Mouse (Mus musculus): Measurements from ENCODE around the gene Suco. TPM values are rescaled to one million over a fixed set of nuclear protein-coding genes. Genes with fewer than 3 reads are reported as not detected.

Gene Suco
- polyA plus RNA-seq, 2 experiments: 6.9 to 11.1 TPM

- H3K9ac ChIP-seq (replicated peaks): no peak overlapping the region
- 67% methylated on average over 3 of the region's 3 CpGs for WGBS (ENCODE audit: insufficient replicate concordance)
- H3K27ac ChIP-seq: no peak overlapping the region
- H3K4me2 ChIP-seq (ENCODE audit: low read depth): no peak overlapping the region
- H3K36me3 ChIP-seq (replicated peaks; ENCODE audit: control insufficient read depth, insufficient read depth, low read depth): no peaks in the 10 kb centered on the region
- H3K9me3 ChIP-seq (ENCODE audit: control insufficient read depth, low read length): no peaks in the 10 kb centered on the region
- no peaks in the 10 kb centered on the region; a peak in 1 of 4 replicates for H3K4me1 ChIP-seq (replicated peaks; ENCODE audit: control insufficient read depth in 2 of 2, insufficient read depth in 2 of 2, low read length in 1 of 2)
- no peak for ATAC-seq (ENCODE audit: insufficient read depth)
- DNase-seq (ENCODE audit: low read depth in 3 of 3, low spot score in 3 of 3): no peak
- no peaks in the 10 kb centered on the region for H3K27me3 ChIP-seq (ENCODE audit: control insufficient read depth, insufficient read depth, low read length)
- H3K4me3 ChIP-seq (ENCODE audit: insufficient read depth in 1 of 2, low read depth in 2 of 2, low read length in 2 of 2): no peak overlapping the region
- no peak for TF ChIP-seq CTCF (IDR thresholded peaks at IDR 0.05; ENCODE audit: low read depth)
- no peak for TF ChIP-seq EP300 (IDR thresholded peaks at IDR 0.05; ENCODE audit: low read depth)
Measured at GRCm38 (mm10) chr1:161916036-161916435, 39.6 kb upstream of the Suco start.

GRCm38 (mm10) chr1:161913648-161913984, 37.1 kb upstream of the Suco start:
- no peak for DNase-seq (ENCODE audit: low read depth in 3 of 3, low spot score in 3 of 3)

DNA sequence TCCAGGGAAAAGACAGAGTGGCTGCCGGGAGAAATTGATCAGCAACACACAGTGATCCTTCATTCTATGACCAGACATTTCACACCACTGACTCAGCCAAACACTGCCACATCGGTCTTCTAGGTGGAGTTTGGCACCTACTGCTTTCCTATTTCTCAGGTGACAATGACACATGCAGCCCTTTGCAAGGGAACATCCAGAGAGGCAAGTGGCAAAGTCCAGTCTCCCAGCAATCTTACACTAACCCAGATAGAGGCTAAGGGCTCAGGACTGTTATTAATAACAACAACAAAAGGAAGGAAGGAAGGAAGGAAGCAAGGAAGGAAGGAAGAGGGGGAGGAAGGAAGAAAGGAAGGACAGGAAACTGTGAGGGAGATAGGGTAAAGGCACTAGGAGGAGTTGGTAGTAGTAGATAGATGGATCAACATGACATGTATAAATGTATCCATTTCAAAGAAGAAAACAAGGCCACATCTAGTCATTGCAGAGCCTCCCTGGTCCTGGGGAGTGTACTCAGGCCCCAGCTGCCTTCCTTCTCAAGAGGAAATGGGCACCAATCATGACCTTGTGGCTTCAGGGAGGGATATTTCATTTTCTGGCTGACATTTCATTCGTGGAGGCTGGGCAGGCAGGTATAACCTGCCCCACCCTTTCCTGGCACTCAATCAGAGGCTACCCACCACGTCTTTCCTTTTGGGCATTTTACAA, 36.6 kb upstream of the Suco start:
- TF ChIP-seq CTCF (IDR thresholded peaks at IDR 0.05; ENCODE audit: low read depth): no peak
- TF ChIP-seq EP300 (IDR thresholded peaks at IDR 0.05; ENCODE audit: low read depth): no peak
- H3K27me3 ChIP-seq (ENCODE audit: control insufficient read depth, insufficient read depth, low read length): no peaks in the 10 kb centered on the region
- H3K4me1 ChIP-seq (replicated peaks; ENCODE audit: control insufficient read depth in 2 of 2, insufficient read depth in 2 of 2, low read length in 1 of 2): no peaks in the 10 kb centered on the region

More at GRCm38 (mm10) chr1:161913648-161913984, 37.1 kb upstream of the Suco start:
- Histone ChIP-seq H3K27me3 (ENCODE audit: control insufficient read depth, insufficient read depth, low read length) (no peaks in the 10 kb centered on the region), H3K4me1 (replicated peaks; ENCODE audit: control insufficient read depth in 2 of 2, insufficient read depth in 2 of 2, low read length in 1 of 2) (no peaks in the 10 kb centered on the region; a peak in 1 of 4 replicates), H3K4me2 (ENCODE audit: low read depth) (no peak overlapping the region), H3K9me3 (ENCODE audit: control insufficient read depth, low read length) (no peaks in the 10 kb centered on the region), H3K9ac (replicated peaks) (no peak overlapping the region), H3K36me3 (replicated peaks; ENCODE audit: control insufficient read depth, insufficient read depth, low read depth) (no peaks in the 10 kb centered on the region), H3K27ac (no peak overlapping the region), H3K4me3 (ENCODE audit: insufficient read depth in 1 of 2, low read depth in 2 of 2, low read length in 2 of 2) (no peak overlapping the region)
- no peak for TF ChIP-seq EP300 (IDR thresholded peaks at IDR 0.05; ENCODE audit: low read depth)
- TF ChIP-seq CTCF (IDR thresholded peaks at IDR 0.05; ENCODE audit: low read depth): no peak
- ATAC-seq (ENCODE audit: insufficient read depth): no peak
- WGBS (ENCODE audit: insufficient replicate concordance): 62% methylated on average over 7 of the region's 7 CpGs

GRCm38 (mm10) chr1:161909074-161909473, 32.6 kb upstream of the Suco start:
- H3K36me3 ChIP-seq (replicated peaks; ENCODE audit: control insufficient read depth, insufficient read depth, low read depth): no peaks in the 10 kb centered on the region
- no peak overlapping the region for H3K27ac ChIP-seq
- 79% methylated on average over 8 of the region's 8 CpGs for WGBS (ENCODE audit: insufficient replicate concordance)
- no peak overlapping the region for H3K4me3 ChIP-seq (ENCODE audit: insufficient read depth in 1 of 2, low read depth in 2 of 2, low read length in 2 of 2)
- no peaks in the 10 kb centered on the region for H3K4me1 ChIP-seq (replicated peaks; ENCODE audit: control insufficient read depth in 2 of 2, insufficient read depth in 2 of 2, low read length in 1 of 2)
- no peak for ATAC-seq (ENCODE audit: insufficient read depth)
- DNase-seq (ENCODE audit: low read depth in 3 of 3, low spot score in 3 of 3): no peak
- H3K9me3 ChIP-seq (ENCODE audit: control insufficient read depth, low read length): no peaks in the 10 kb centered on the region
- H3K27me3 ChIP-seq (ENCODE audit: control insufficient read depth, insufficient read depth, low read length): no peaks in the 10 kb centered on the region
- no peak overlapping the region for H3K4me2 ChIP-seq (ENCODE audit: low read depth)
- no peak for TF ChIP-seq EP300 (IDR thresholded peaks at IDR 0.05; ENCODE audit: low read depth)
- no peak for TF ChIP-seq CTCF (IDR thresholded peaks at IDR 0.05; ENCODE audit: low read depth)
- no peak overlapping the region for H3K9ac ChIP-seq (replicated peaks)

More for the DNA sequence above, 36.6 kb upstream of the Suco start:
- no peak overlapping the region for H3K4me3 ChIP-seq (ENCODE audit: insufficient read depth in 1 of 2, low read depth in 2 of 2, low read length in 2 of 2)
- no peak overlapping the region for H3K27ac ChIP-seq
- H3K36me3 ChIP-seq (replicated peaks; ENCODE audit: control insufficient read depth, insufficient read depth, low read depth): no peaks in the 10 kb centered on the region
- no peak overlapping the region for H3K9ac ChIP-seq (replicated peaks)
- 41% methylated on average over 4 of the region's 4 CpGs for WGBS (ENCODE audit: insufficient replicate concordance)
- ATAC-seq (ENCODE audit: insufficient read depth) (no peak), DNase-seq (ENCODE audit: low read depth in 3 of 3, low spot score in 3 of 3) (no peak)
- H3K9me3 ChIP-seq (ENCODE audit: control insufficient read depth, low read length): no peaks in the 10 kb centered on the region
- no peak overlapping the region for H3K4me2 ChIP-seq (ENCODE audit: low read depth)

DNA sequence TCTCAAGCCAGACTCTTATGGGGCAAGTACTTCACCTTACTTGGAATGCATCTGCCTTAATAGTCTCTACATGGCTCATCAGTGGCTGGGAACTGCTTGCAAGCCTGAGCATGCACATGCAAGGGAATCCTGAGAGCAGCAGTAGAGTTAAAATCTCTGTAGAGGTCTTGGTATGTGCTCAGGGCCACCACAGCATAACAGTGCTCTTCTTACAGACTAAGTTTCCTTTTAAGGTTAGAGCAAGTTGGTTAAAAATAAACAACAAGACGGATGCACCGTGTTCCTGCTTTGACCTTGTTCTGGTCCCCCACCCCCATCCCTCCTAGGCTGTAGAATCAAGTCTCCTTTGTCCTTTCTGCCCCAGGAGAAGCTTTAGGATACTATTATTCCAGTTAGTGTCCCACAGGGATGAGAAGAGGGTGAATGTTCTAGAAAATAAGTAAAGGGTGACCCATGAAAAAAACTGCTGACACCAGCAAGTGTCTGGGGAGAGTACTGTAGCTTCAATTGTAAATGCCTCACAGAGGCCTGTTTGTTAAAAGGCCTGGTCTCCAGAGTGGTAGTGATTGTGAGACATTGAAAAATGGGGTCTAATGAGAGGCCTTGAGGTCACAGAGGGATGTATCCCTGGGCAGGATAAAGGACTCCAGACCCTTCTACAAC, 31.4 kb upstream of the Suco start:
- no peaks in the 10 kb centered on the region; a peak in 1 of 4 replicates for H3K4me1 ChIP-seq (replicated peaks; ENCODE audit: control insufficient read depth in 2 of 2, insufficient read depth in 2 of 2, low read length in 1 of 2)
- no peaks in the 10 kb centered on the region for H3K36me3 ChIP-seq (replicated peaks; ENCODE audit: control insufficient read depth, insufficient read depth, low read depth)
- no peaks in the 10 kb centered on the region for H3K9me3 ChIP-seq (ENCODE audit: control insufficient read depth, low read length)
- no peak overlapping the region for H3K4me3 ChIP-seq (ENCODE audit: insufficient read depth in 1 of 2, low read depth in 2 of 2, low read length in 2 of 2)
- no peak overlapping the region for H3K9ac ChIP-seq (replicated peaks)
- no peak for DNase-seq (ENCODE audit: low read depth in 3 of 3, low spot score in 3 of 3)
- no peak overlapping the region for H3K27ac ChIP-seq
- H3K4me2 ChIP-seq (ENCODE audit: low read depth): no peak overlapping the region
- no peaks in the 10 kb centered on the region for H3K27me3 ChIP-seq (ENCODE audit: control insufficient read depth, insufficient read depth, low read length)
- no peak for TF ChIP-seq CTCF (IDR thresholded peaks at IDR 0.05; ENCODE audit: low read depth)
- TF ChIP-seq EP300 (IDR thresholded peaks at IDR 0.05; ENCODE audit: low read depth): no peak
- ATAC-seq (ENCODE audit: insufficient read depth): no peak
- 27% methylated on average over 2 of the region's 2 CpGs for WGBS (ENCODE audit: insufficient replicate concordance)
